Mouse (Mus musculus): Measurements from ENCODE around the gene Anxa6. TPM values are rescaled to one million over a fixed set of nuclear protein-coding genes. Genes with fewer than 3 reads are reported as not detected.
A peak's percentile ranks its signal among the peaks of the same experiment; 100 is the strongest.

Anxa6 gene
- polyA plus RNA-seq, 1 experiment from 2014 or later = 393 TPM

- no peak overlapping the region for H3K4me3 ChIP-seq (ENCODE audit: low read depth, low read length)
- no peak overlapping the region for H3K9ac ChIP-seq (ENCODE audit: low read depth, low read length)
- WGBS = 70% methylated on average over 4 of the region's 4 CpGs
- H3K4me1 ChIP-seq (ENCODE audit: control insufficient read depth, insufficient read depth, low read length) = peaks cover 66% of the 10 kb centered on the region
- ATAC-seq (ENCODE audit: low read depth) (no peak), DNase-seq (ENCODE audit: low spot score) (no peak)
- no peak overlapping the region; the same call in 1 of the 2 replicates for H3K27ac ChIP-seq (replicated peaks; ENCODE audit: low read depth, low read length)
- H3K4me2 ChIP-seq (ENCODE audit: low read depth, low read length) = no peak overlapping the region
- H3K27me3 ChIP-seq (replicated peaks; ENCODE audit: control insufficient read depth, insufficient read depth, low read length) = no peaks in the 10 kb centered on the region
- no peaks in the 10 kb centered on the region for H3K9me3 ChIP-seq (ENCODE audit: control insufficient read depth, low read length)
- H3K36me3 ChIP-seq (ENCODE audit: control insufficient read depth, insufficient read depth, low read length) = peaks cover 20% of the 10 kb centered on the region
These were observed 7.3 kb downstream of the Anxa6 start for GRCm38 (mm10) chr11:55025896-55026295.

GRCm38 (mm10) chr11:55023583-55023982 is 9.7 kb downstream of the Anxa6 start:
- Histone ChIP-seq H3K36me3 (ENCODE audit: control insufficient read depth, insufficient read depth, low read length) (peaks cover 43% of the 10 kb centered on the region), H3K9me3 (ENCODE audit: control insufficient read depth, low read length) (no peaks in the 10 kb centered on the region), H3K9ac (ENCODE audit: low read depth, low read length) (peak overlapping the region; percentile 47), H3K4me2 (ENCODE audit: low read depth, low read length) (peak overlapping the region; percentile 43), H3K27me3 (replicated peaks; ENCODE audit: control insufficient read depth, insufficient read depth, low read length) (no peaks in the 10 kb centered on the region), H3K4me1 (ENCODE audit: control insufficient read depth, insufficient read depth, low read length) (peaks cover 58% of the 10 kb centered on the region), H3K4me3 (ENCODE audit: low read depth, low read length) (0 out of 2 replicates have a peak overlapping the region, but pooled peaks have one; percentile 2), H3K27ac (replicated peaks; ENCODE audit: low read depth, low read length) (peak overlapping the region; percentile 99)
- WGBS = 44% methylated on average over 3 of the region's 3 CpGs
- peak; percentile 7; the same call in 1 of the 2 replicates for ATAC-seq (ENCODE audit: low read depth)
- no peak for DNase-seq (ENCODE audit: low spot score)

- Histone ChIP-seq H3K36me3 (ENCODE audit: control insufficient read depth, insufficient read depth, low read length) (peaks cover 48% of the 10 kb centered on the region), H3K9me3 (ENCODE audit: control insufficient read depth, low read length) (no peaks in the 10 kb centered on the region), H3K4me3 (ENCODE audit: low read depth, low read length) (no peak overlapping the region), H3K4me2 (ENCODE audit: low read depth, low read length) (peak overlapping the region; percentile 43), H3K27ac (replicated peaks; ENCODE audit: low read depth, low read length) (peak overlapping the region; percentile 99), H3K4me1 (ENCODE audit: control insufficient read depth, insufficient read depth, low read length) (peaks cover 55% of the 10 kb centered on the region), H3K9ac (ENCODE audit: low read depth, low read length) (peak overlapping the region; percentile 47), H3K27me3 (replicated peaks; ENCODE audit: control insufficient read depth, insufficient read depth, low read length) (no peaks in the 10 kb centered on the region)
- peak; percentile 98 for DNase-seq (ENCODE audit: low spot score)
- WGBS = 1% methylated on average over 10 of the region's 10 CpGs
- peak; percentile 90 for ATAC-seq (ENCODE audit: low read depth)
These were observed 10.1 kb downstream of the Anxa6 start for GRCm38 (mm10) chr11:55023049-55023564.

GRCm38 (mm10) chr11:55022508-55022907 is 10.7 kb downstream of the Anxa6 start:
- Histone ChIP-seq H3K9ac (ENCODE audit: low read depth, low read length) (0 out of 2 replicates have a peak overlapping the region, but pooled peaks have one; percentile 21), H3K27me3 (replicated peaks; ENCODE audit: control insufficient read depth, insufficient read depth, low read length) (no peaks in the 10 kb centered on the region), H3K4me3 (ENCODE audit: low read depth, low read length) (no peak overlapping the region), H3K36me3 (ENCODE audit: control insufficient read depth, insufficient read depth, low read length) (peaks cover 54% of the 10 kb centered on the region), H3K9me3 (ENCODE audit: control insufficient read depth, low read length) (no peaks in the 10 kb centered on the region), H3K4me2 (ENCODE audit: low read depth, low read length) (peak overlapping the region; percentile 43), H3K27ac (replicated peaks; ENCODE audit: low read depth, low read length) (peak overlapping the region; percentile 99), H3K4me1 (ENCODE audit: control insufficient read depth, insufficient read depth, low read length) (peaks cover 49% of the 10 kb centered on the region)
- DNase-seq (ENCODE audit: low spot score) (peak; percentile 40), ATAC-seq (ENCODE audit: low read depth) (no peak)
- WGBS = 52% methylated on average over 5 of the region's 5 CpGs

- WGBS = 44% methylated on average over 6 of the region's 6 CpGs
- Histone ChIP-seq H3K4me3 (ENCODE audit: low read depth, low read length) (no peak overlapping the region), H3K27me3 (replicated peaks; ENCODE audit: control insufficient read depth, insufficient read depth, low read length) (no peaks in the 10 kb centered on the region), H3K9ac (ENCODE audit: low read depth, low read length) (no peak overlapping the region), H3K36me3 (ENCODE audit: control insufficient read depth, insufficient read depth, low read length) (peaks cover 54% of the 10 kb centered on the region), H3K4me2 (ENCODE audit: low read depth, low read length) (no peak overlapping the region), H3K9me3 (ENCODE audit: control insufficient read depth, low read length) (no peaks in the 10 kb centered on the region), H3K27ac (replicated peaks; ENCODE audit: low read depth, low read length) (peak overlapping the region; percentile 99), H3K4me1 (ENCODE audit: control insufficient read depth, insufficient read depth, low read length) (peaks cover 46% of the 10 kb centered on the region)
- ATAC-seq (ENCODE audit: low read depth) (no peak), DNase-seq (ENCODE audit: low spot score) (peak; percentile 17)
These were observed 11.4 kb downstream of the Anxa6 start for GRCm38 (mm10) chr11:55021859-55022258.

- Histone ChIP-seq H3K27ac (replicated peaks; ENCODE audit: low read depth, low read length) (no peak overlapping the region), H3K4me1 (ENCODE audit: control insufficient read depth, insufficient read depth, low read length) (peaks cover 44% of the 10 kb centered on the region), H3K27me3 (replicated peaks; ENCODE audit: control insufficient read depth, insufficient read depth, low read length) (no peaks in the 10 kb centered on the region), H3K9me3 (ENCODE audit: control insufficient read depth, low read length) (no peaks in the 10 kb centered on the region), H3K4me2 (ENCODE audit: low read depth, low read length) (no peak overlapping the region), H3K9ac (ENCODE audit: low read depth, low read length) (no peak overlapping the region), H3K4me3 (ENCODE audit: low read depth, low read length) (no peak overlapping the region), H3K36me3 (ENCODE audit: control insufficient read depth, insufficient read depth, low read length) (peaks cover 51% of the 10 kb centered on the region)
- ATAC-seq (ENCODE audit: low read depth) (no peak), DNase-seq (ENCODE audit: low spot score) (no peak)
These were observed 11.8 kb downstream of the Anxa6 start for GRCm38 (mm10) chr11:55021458-55021857.

- Histone ChIP-seq H3K4me3 (ENCODE audit: low read depth, low read length) (no peak overlapping the region), H3K9ac (ENCODE audit: low read depth, low read length) (no peak overlapping the region), H3K27me3 (replicated peaks; ENCODE audit: control insufficient read depth, insufficient read depth, low read length) (no peaks in the 10 kb centered on the region), H3K36me3 (ENCODE audit: control insufficient read depth, insufficient read depth, low read length) (peaks cover 52% of the 10 kb centered on the region), H3K4me1 (ENCODE audit: control insufficient read depth, insufficient read depth, low read length) (peaks cover 38% of the 10 kb centered on the region), H3K9me3 (ENCODE audit: control insufficient read depth, low read length) (no peaks in the 10 kb centered on the region), H3K27ac (replicated peaks; ENCODE audit: low read depth, low read length) (no peak overlapping the region), H3K4me2 (ENCODE audit: low read depth, low read length) (no peak overlapping the region)
- 84% methylated on average over 2 of the region's 2 CpGs for WGBS
- DNase-seq (ENCODE audit: low spot score) (no peak), ATAC-seq (ENCODE audit: low read depth) (no peak)
These were observed 13.5 kb downstream of the Anxa6 start for GRCm38 (mm10) chr11:55019711-55020110.

- Histone ChIP-seq H3K4me3 (ENCODE audit: low read depth, low read length) (no peak overlapping the region), H3K27ac (replicated peaks; ENCODE audit: low read depth, low read length) (no peak overlapping the region), H3K9ac (ENCODE audit: low read depth, low read length) (no peak overlapping the region), H3K4me1 (ENCODE audit: control insufficient read depth, insufficient read depth, low read length) (peaks cover 22% of the 10 kb centered on the region), H3K9me3 (ENCODE audit: control insufficient read depth, low read length) (no peaks in the 10 kb centered on the region), H3K27me3 (replicated peaks; ENCODE audit: control insufficient read depth, insufficient read depth, low read length) (no peaks in the 10 kb centered on the region), H3K36me3 (ENCODE audit: control insufficient read depth, insufficient read depth, low read length) (peaks cover 69% of the 10 kb centered on the region), H3K4me2 (ENCODE audit: low read depth, low read length) (no peak overlapping the region)
- DNase-seq (ENCODE audit: low spot score) (no peak), ATAC-seq (ENCODE audit: low read depth) (no peak)
- 55% methylated on average over 6 of the region's 6 CpGs for WGBS
These were observed 15.2 kb downstream of the Anxa6 start for GRCm38 (mm10) chr11:55018034-55018433.

- Histone ChIP-seq H3K27ac (replicated peaks; ENCODE audit: low read depth, low read length) (no peak overlapping the region), H3K4me2 (ENCODE audit: low read depth, low read length) (no peak overlapping the region), H3K4me3 (ENCODE audit: low read depth, low read length) (no peak overlapping the region), H3K27me3 (replicated peaks; ENCODE audit: control insufficient read depth, insufficient read depth, low read length) (no peaks in the 10 kb centered on the region), H3K4me1 (ENCODE audit: control insufficient read depth, insufficient read depth, low read length) (peaks cover 14% of the 10 kb centered on the region), H3K9ac (ENCODE audit: low read depth, low read length) (no peak overlapping the region), H3K36me3 (ENCODE audit: control insufficient read depth, insufficient read depth, low read length) (peaks cover 78% of the 10 kb centered on the region), H3K9me3 (ENCODE audit: control insufficient read depth, low read length) (no peaks in the 10 kb centered on the region)
- DNase-seq (ENCODE audit: low spot score) (no peak), ATAC-seq (ENCODE audit: low read depth) (no peak)
- WGBS = 81% methylated on average over 2 of the region's 2 CpGs
These were observed 16.0 kb downstream of the Anxa6 start for GRCm38 (mm10) chr11:55017201-55017600.
